Mouse (Mus musculus) embryonic facial prominence, embryonic 11.5 days (tissue): Measurements from ENCODE around the gene Sowaha. TPM values are rescaled to one million over a fixed set of nuclear protein-coding genes. Genes with fewer than 3 reads are reported as not detected.
A peak's percentile ranks its signal among the peaks of the same experiment; 100 is the strongest.

Source experiments
- ATAC-seq: fragments of 200-750 bp; cut with Nextera tagmentation; replicated peaks from 2 replicates; pipeline ENCODE4 v1.8.0; 2017; ENCODE audit warnings: low read depth; ENCODE audit not compliant: insufficient number of reproducible peaks, low FRiP score, low TSS enrichment
- DNase-seq: peaks from one replicate; pipeline ENCODE4 v3.0.0-alpha.2; 2015; ENCODE audit warnings: low spot score
- H3K27ac ChIP-seq: fragments of 300-500 bp; sonication (generic); replicated peaks from 2 replicates; pipeline ENCODE4 v1.5.1; 2014; ENCODE audit warnings: mild to moderate bottlenecking, low read depth, low read length, control low read depth
- H3K27me3 ChIP-seq: fragments of 300-500 bp; sonication (generic); 2 replicates; pipeline ENCODE4 v1.6.1; 2014; ENCODE audit warnings: mild to moderate bottlenecking, low read length, moderate library complexity, mixed read lengths; ENCODE audit not compliant: control insufficient read depth, insufficient read depth
- H3K36me3 ChIP-seq: fragments of 300-500 bp; sonication (generic); replicated peaks from 2 replicates; pipeline ENCODE4 v1.6.1; 2014; ENCODE audit warnings: low read depth, mild to moderate bottlenecking, low read length, moderate library complexity, mixed read lengths; ENCODE audit not compliant: control insufficient read depth, insufficient read depth
- H3K4me1 ChIP-seq: fragments of 300-500 bp; sonication (generic); 2 replicates; pipeline ENCODE4 v1.6.1; 2014; ENCODE audit warnings: low read length, mixed read lengths; ENCODE audit not compliant: control insufficient read depth, insufficient read depth
- H3K4me2 ChIP-seq: fragments of 300-500 bp; sonication (generic); 2 replicates; pipeline ENCODE4 v1.6.1; 2014; ENCODE audit warnings: low read depth, mild to moderate bottlenecking, control low read depth, low read length, moderate library complexity
- H3K4me3 ChIP-seq: fragments of 300-500 bp; sonication (generic); 2 replicates; pipeline ENCODE4 v1.5.1; 2014; ENCODE audit warnings: low read depth, low read length, control low read depth
- H3K9ac ChIP-seq: fragments of 300-500 bp; sonication (generic); replicated peaks from 2 replicates; pipeline ENCODE4 v1.6.1; 2014; ENCODE audit warnings: mild to moderate bottlenecking, control low read depth, low read length
- H3K9me3 ChIP-seq: fragments of 300-500 bp; sonication (generic); replicated peaks from 2 replicates; pipeline ENCODE4 v1.6.1; 2016; ENCODE audit warnings: mild to moderate bottlenecking, low read length, inconsistent platforms, mixed read lengths; ENCODE audit not compliant: control insufficient read depth
- WGBS: fragments of 180-500 bp; shearing (Covaris S2); extraction: QIAGEN DNeasy Blood & Tissue Kit; methylation state at CpG from one replicate; pipeline ENCODE4 v1.1.7; 2014; 5-methylcytosine and 5-hydroxymethylcytosine counted together
- polyA plus RNA-seq: library from polyadenylated mRNA; unstranded; fragments of >200 nt; fragmentation: Nextera tagmentation; extraction: Ambion mirVana; gene quantifications from 2 replicates; pipeline ENCODE4 v1.2.1, GENCODE M21; 2014

Gene Sowaha
- polyA plus RNA-seq, 1 experiment from 2014 or later = 1.5 TPM

GRCm38 (mm10) chr11:53463551-53464424 is 16.3 kb downstream of the Sowaha start:
- Histone ChIP-seq H3K9me3 (no peaks in the 10 kb centered on the region), H3K9ac (peak overlapping the region; percentile 43; the same call in 1 of the 2 replicates), H3K4me2 (peak overlapping the region; percentile 94), H3K36me3 (no peaks in the 10 kb centered on the region), H3K4me3 (peak overlapping the region; percentile 39), H3K27ac (no peak overlapping the region), H3K27me3 (peaks cover 52% of the 10 kb centered on the region), H3K4me1 (peaks cover 7% of the 10 kb centered on the region; the same call in 1 of the 2 replicates)
- ATAC-seq (no peak), DNase-seq (peak; percentile 48)
- 6% methylated on average over 55 of the region's 55 CpGs for WGBS

GRCm38 (mm10) chr11:53461727-53462126 is 18.3 kb downstream of the Sowaha start:
- peaks cover 7% of the 10 kb centered on the region; the same call in 1 of the 2 replicates for H3K4me1 ChIP-seq
- no peak for DNase-seq
- ATAC-seq = no peak
- no peak overlapping the region for H3K27ac ChIP-seq
- no peak overlapping the region for H3K4me3 ChIP-seq
- no peaks in the 10 kb centered on the region for H3K9me3 ChIP-seq
- WGBS = 18% methylated on average over 5 of the region's 5 CpGs
- H3K9ac ChIP-seq = no peak overlapping the region
- H3K4me2 ChIP-seq = no peak overlapping the region
- no peaks in the 10 kb centered on the region for H3K36me3 ChIP-seq
- peaks cover 50% of the 10 kb centered on the region for H3K27me3 ChIP-seq

GRCm38 (mm10) chr11:53460192-53460591 is 19.9 kb downstream of the Sowaha start:
- Histone ChIP-seq H3K27me3 (peaks cover 41% of the 10 kb centered on the region), H3K9me3 (no peaks in the 10 kb centered on the region), H3K27ac (no peak overlapping the region), H3K9ac (no peak overlapping the region), H3K4me1 (peaks cover 7% of the 10 kb centered on the region; the same call in 1 of the 2 replicates), H3K36me3 (no peaks in the 10 kb centered on the region), H3K4me2 (no peak overlapping the region), H3K4me3 (no peak overlapping the region)
- DNase-seq (no peak), ATAC-seq (no peak)
- WGBS = 81% methylated on average over 3 of the region's 3 CpGs

- no peak for DNase-seq
- Histone ChIP-seq H3K4me3 (no peak overlapping the region), H3K27me3 (peaks cover 29% of the 10 kb centered on the region), H3K4me1 (peaks cover 7% of the 10 kb centered on the region; the same call in 1 of the 2 replicates), H3K36me3 (no peaks in the 10 kb centered on the region), H3K9ac (no peak overlapping the region), H3K27ac (no peak overlapping the region), H3K4me2 (no peak overlapping the region), H3K9me3 (no peaks in the 10 kb centered on the region)
- no peak for ATAC-seq
- 63% methylated on average over 3 of the region's 3 CpGs for WGBS
These were observed 21.1 kb downstream of the Sowaha start for GRCm38 (mm10) chr11:53458996-53459395.

- no peaks in the 10 kb centered on the region for H3K9me3 ChIP-seq
- peak; percentile 22 for DNase-seq
- WGBS = 5% methylated on average over 29 of the region's 29 CpGs
- H3K4me1 ChIP-seq = no peaks in the 10 kb centered on the region
- peak overlapping the region; percentile 84 for H3K4me2 ChIP-seq
- H3K27me3 ChIP-seq = peaks cover 16% of the 10 kb centered on the region
- peak; percentile 27; the same call in 1 of the 2 replicates for ATAC-seq
- H3K4me3 ChIP-seq = peak overlapping the region; percentile 51
- no peak overlapping the region for H3K27ac ChIP-seq
- H3K9ac ChIP-seq = peak overlapping the region; percentile 67
- H3K36me3 ChIP-seq = no peaks in the 10 kb centered on the region
These were observed 22.6 kb downstream of the Sowaha start for GRCm38 (mm10) chr11:53457372-53457954.

- WGBS = 3% methylated on average over 42 of the region's 42 CpGs
- H3K36me3 ChIP-seq = no peaks in the 10 kb centered on the region
- peak within 1 kb of the TSS; percentile 67 for H3K9ac ChIP-seq
- H3K27ac ChIP-seq = no peak within 1 kb of the TSS
- DNase-seq (peak; percentile 77), ATAC-seq (peak; percentile 77)
- H3K4me3 ChIP-seq = peak within 1 kb of the TSS; percentile 51
- H3K4me1 ChIP-seq = no peaks in the 10 kb centered on the region
- peak within 1 kb of the TSS; percentile 84 for H3K4me2 ChIP-seq
- H3K27me3 ChIP-seq = peaks cover 9% of the 10 kb centered on the region
- no peaks in the 10 kb centered on the region for H3K9me3 ChIP-seq
These were observed 23.4 kb downstream of the Sowaha start, which contains the start of the genes Gm10447 and Shroom1 for GRCm38 (mm10) chr11:53456474-53457371. Gene Gm10447, minus strand, starts transcription at chr11:53457110. Gene Shroom1, plus strand, starts transcription at chr11:53457205.

GRCm38 (mm10) chr11:53453031-53453430 is 27.0 kb downstream of the Sowaha start:
- Histone ChIP-seq H3K4me1 (no peaks in the 10 kb centered on the region), H3K36me3 (no peaks in the 10 kb centered on the region), H3K9me3 (no peaks in the 10 kb centered on the region), H3K27me3 (peaks cover 5% of the 10 kb centered on the region; the same call in 1 of the 2 replicates), H3K4me2 (no peak overlapping the region), H3K4me3 (no peak overlapping the region), H3K27ac (no peak overlapping the region), H3K9ac (no peak overlapping the region)
- DNase-seq = no peak
- ATAC-seq = no peak
- 86% methylated on average over 5 of the region's 5 CpGs for WGBS
